Mouse (Mus musculus): ENCODE results near the gene Ajuba.

DNA sequence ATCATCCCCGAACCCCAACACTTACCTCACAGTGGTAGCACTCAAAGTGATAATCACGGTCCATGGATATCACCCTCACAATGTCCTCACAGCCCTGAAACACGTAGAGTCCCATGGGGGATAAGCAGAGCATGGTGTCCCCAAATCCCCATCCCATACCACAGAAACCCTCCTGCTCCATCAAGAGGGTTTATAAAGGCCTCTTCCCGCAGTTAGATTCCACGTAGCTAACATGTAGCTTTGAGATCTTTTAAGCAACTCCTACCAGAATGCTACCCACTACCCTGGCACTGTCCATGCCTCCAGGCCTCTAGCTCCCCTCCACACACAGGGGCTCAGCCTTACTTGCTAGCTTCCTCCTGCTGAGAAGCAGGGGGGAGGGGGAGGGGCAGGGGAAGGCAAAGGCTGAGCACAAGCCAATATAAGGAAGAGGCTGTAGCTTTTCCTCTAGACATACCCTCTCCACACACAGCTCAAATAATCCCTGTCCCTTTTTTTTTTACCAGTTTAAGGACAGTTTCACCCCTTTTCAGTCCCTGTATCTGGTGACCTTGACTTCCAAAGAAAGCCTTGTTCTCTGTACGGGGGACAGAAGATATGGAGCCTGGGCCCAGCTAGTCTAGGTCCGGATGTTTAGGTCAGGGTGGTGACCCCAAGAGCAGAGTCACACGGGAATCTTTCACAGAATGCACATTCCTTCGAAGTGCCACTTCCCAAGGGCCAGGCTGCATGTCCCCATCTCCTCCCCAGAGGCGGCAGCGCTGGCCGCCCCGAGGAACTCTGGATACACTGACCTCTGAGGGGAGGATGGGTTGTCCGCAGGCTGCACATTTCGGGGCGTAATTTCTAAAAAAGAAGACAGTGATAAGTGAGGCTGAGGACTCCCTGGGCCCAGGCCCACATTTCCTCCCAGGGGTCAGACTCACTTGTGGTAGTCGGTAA is 7.6 kb downstream of the Ajuba start:
- no peak for TF ChIP-seq POLR2A (IDR thresholded peaks at IDR 0.05; ENCODE audit: borderline replicate concordance, low read depth, low read length)
- no peak for TF ChIP-seq CTCF (IDR thresholded peaks at IDR 0.05; ENCODE audit: low read depth, low read length)
